Mouse (Mus musculus) neural tube, embryonic 12.5 days (tissue): ENCODE measurements around the gene Smco2. TPM values are rescaled to one million over a fixed set of nuclear protein-coding genes. Genes with fewer than 3 reads are reported as not detected.
"Not testable (repeated sequence)": the region's sequence is repeated elsewhere in the genome, so short reads cannot be mapped to it uniquely, and the experiment has no call there.

Experiments
- ATAC-seq: fragments of 200-750 bp; cut with Nextera tagmentation; 2 replicates; pipeline ENCODE4 v1.8.0; 2017; ENCODE audit warnings: low read depth, mild to moderate bottlenecking, moderate TSS enrichment, moderate library complexity; ENCODE audit not compliant: low FRiP score
- H3K27ac ChIP-seq: fragments of 300-500 bp; sonication (generic); 2 replicates; pipeline ENCODE4 v1.5.1; 2016
- H3K27me3 ChIP-seq: fragments of 300-500 bp; sonication (generic); replicated peaks from 2 replicates; pipeline ENCODE4 v1.6.1; 2016; ENCODE audit warnings: mild to moderate bottlenecking
- H3K36me3 ChIP-seq: fragments of 300-500 bp; sonication (generic); 2 replicates; pipeline ENCODE4 v1.6.1; 2016; ENCODE audit warnings: mild to moderate bottlenecking
- H3K4me1 ChIP-seq: fragments of 300-500 bp; sonication (generic); 2 replicates; pipeline ENCODE4 v1.6.1; 2016
- H3K4me2 ChIP-seq: fragments of 300-500 bp; sonication (generic); replicated peaks from 2 replicates; pipeline ENCODE4 v1.6.1; 2016; ENCODE audit warnings: mild to moderate bottlenecking
- H3K4me3 ChIP-seq: fragments of 300-500 bp; sonication (generic); 2 replicates; pipeline ENCODE4 v1.5.1; 2016
- H3K9ac ChIP-seq: fragments of 300-500 bp; sonication (generic); 2 replicates; pipeline ENCODE4 v1.6.1; 2016; ENCODE audit warnings: mild to moderate bottlenecking
- H3K9me3 ChIP-seq: fragments of 300-500 bp; sonication (generic); 2 replicates; pipeline ENCODE4 v1.6.1; 2016; ENCODE audit warnings: mild to moderate bottlenecking
- WGBS: fragments of 180-500 bp; shearing (Covaris S2); methylation state at CpG from one replicate; pipeline ENCODE4 v1.1.7; 2016; 5-methylcytosine and 5-hydroxymethylcytosine counted together
- polyA plus RNA-seq: library from polyadenylated mRNA; unstranded; fragments of >200 nt; fragmentation: Nextera tagmentation; extraction: Ambion mirVana; gene quantifications from 2 replicates; pipeline ENCODE4 v1.2.1, GENCODE M21; 2016

Smco2 gene
- polyA plus RNA-seq, 1 experiment from 2014 or later = not detected

DNA sequence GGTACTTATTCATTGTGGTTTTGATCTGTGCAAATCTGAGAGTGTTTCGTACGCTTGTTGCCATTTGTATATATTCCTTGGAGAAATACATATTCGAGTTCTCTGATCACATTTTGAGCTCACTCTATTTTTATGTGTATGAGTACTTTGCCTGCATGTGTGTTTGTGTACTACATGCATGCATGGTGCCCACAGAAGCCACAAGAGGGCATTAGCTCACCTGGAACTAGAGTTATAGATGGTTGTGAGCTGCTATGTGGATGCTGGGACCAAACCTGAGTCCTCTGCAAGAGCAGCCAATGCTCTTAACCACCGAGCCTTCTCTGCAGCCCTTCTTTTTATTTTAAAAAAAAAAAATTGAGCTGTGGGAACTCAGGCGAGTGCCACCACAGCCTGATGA, 11.5 kb upstream of the Smco2 start:
- H3K9me3 ChIP-seq = no peaks in the 10 kb centered on the region
- no peak for ATAC-seq
- H3K4me2 ChIP-seq = no peak overlapping the region
- H3K27me3 ChIP-seq = no peaks in the 10 kb centered on the region
- H3K9ac ChIP-seq = no peak overlapping the region
- WGBS = 90% methylated on average over 5 of the region's 5 CpGs
- H3K27ac ChIP-seq = no peak overlapping the region
- H3K4me1 ChIP-seq = no peaks in the 10 kb centered on the region
- no peak overlapping the region for H3K4me3 ChIP-seq
- no peaks in the 10 kb centered on the region for H3K36me3 ChIP-seq

- Histone ChIP-seq H3K9ac (no peak overlapping the region), H3K27me3 (no peaks in the 10 kb centered on the region), H3K4me3 (no peak overlapping the region), H3K4me2 (no peak overlapping the region), H3K36me3 (no peaks in the 10 kb centered on the region), H3K4me1 (no peaks in the 10 kb centered on the region), H3K27ac (no peak overlapping the region), H3K9me3 (no peaks in the 10 kb centered on the region)
- ATAC-seq = no peak
- WGBS = 88% methylated on average over 4 of the region's 4 CpGs
Measured at GRCm38 (mm10) chr6:146838863-146839262, 11.0 kb upstream of the Smco2 start.

DNA sequence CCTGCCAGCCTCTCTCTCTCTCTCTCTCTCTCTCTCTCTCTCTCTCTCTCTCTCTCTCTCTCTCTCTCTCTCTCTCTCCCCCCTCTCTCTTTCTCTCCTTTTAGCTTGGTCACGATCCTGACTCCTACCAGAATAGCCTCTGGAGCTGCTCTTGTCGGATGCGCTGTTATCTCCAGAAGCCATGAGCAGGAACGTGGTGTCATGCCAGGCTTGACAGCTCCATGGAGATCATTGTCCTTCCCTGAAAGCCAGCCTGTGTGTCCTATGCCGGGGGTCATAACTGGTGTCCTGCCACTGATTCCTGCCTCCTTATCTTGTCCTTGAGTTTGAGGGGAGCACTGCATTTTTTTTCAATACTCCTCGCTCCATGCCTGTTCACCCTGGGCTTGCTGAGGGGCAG, 5.0 kb upstream of the Smco2 start:
- Histone ChIP-seq H3K27ac (no peak overlapping the region), H3K27me3 (no peaks in the 10 kb centered on the region), H3K4me1 (no peaks in the 10 kb centered on the region), H3K4me2 (no peak overlapping the region), H3K9ac (no peak overlapping the region), H3K4me3 (no peak overlapping the region), H3K36me3 (no peaks in the 10 kb centered on the region), H3K9me3 (no peaks in the 10 kb centered on the region)
- no peak for ATAC-seq
- WGBS = 84% methylated on average over 6 of the region's 6 CpGs

- WGBS = 76% methylated on average over 5 of the region's 5 CpGs
- Histone ChIP-seq H3K4me3 (no peak overlapping the region), H3K27ac (no peak overlapping the region), H3K9me3 (no peaks in the 10 kb centered on the region), H3K36me3 (no peaks in the 10 kb centered on the region), H3K9ac (no peak overlapping the region), H3K27me3 (no peaks in the 10 kb centered on the region), H3K4me2 (no peak overlapping the region), H3K4me1 (no peaks in the 10 kb centered on the region)
- no peak for ATAC-seq
Measured at GRCm38 (mm10) chr6:146845347-146845746, 4.6 kb upstream of the Smco2 start.

DNA sequence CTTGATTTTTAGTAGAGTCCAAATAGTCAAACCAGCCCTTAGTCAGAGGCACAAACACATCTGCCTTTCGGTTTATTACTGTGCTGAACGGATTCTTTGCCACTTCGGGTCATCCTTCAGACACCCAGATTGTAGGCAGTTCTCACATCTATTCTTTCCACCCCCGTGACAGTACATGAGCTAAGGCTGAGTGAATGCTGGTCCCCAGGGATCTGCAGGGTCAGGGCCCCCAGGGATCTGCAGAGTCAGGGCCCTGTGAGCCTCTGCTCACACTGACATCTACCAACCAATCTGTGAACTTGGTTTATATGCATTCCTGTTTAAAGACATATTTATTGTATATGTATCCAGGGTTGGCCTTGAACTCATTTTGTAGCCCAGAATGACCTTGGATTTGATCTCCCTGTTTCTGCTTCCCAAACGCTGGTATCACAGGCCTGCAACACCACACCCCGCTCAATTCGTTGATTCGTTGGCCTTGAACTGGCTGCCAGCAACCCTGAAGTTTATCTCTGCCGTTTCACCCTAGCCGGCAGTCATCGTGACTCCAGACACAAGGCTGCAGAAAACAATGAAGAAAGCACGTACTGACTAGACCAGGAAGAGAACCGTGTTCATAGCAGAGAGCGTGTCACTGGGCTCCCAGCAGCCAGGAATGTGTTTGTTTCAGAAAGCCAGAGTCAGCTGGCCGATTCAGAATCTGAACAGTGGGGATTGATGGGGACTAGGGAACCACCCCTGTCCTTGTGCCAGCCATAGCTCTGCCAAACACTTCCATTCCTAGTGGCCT, 3.7 kb upstream of the Smco2 start:
- no peaks in the 10 kb centered on the region for H3K27me3 ChIP-seq
- H3K9me3 ChIP-seq = no peaks in the 10 kb centered on the region
- H3K9ac ChIP-seq = no peak overlapping the region
- no peak for ATAC-seq
- no peak overlapping the region for H3K4me2 ChIP-seq
- no peaks in the 10 kb centered on the region for H3K4me1 ChIP-seq
- no peak overlapping the region for H3K27ac ChIP-seq
- WGBS = 81% methylated on average over 15 of the region's 15 CpGs
- no peak overlapping the region for H3K4me3 ChIP-seq
- H3K36me3 ChIP-seq = no peaks in the 10 kb centered on the region

GRCm38 (mm10) chr6:146847402-146847801, 2.5 kb upstream of the Smco2 start:
- H3K4me2 ChIP-seq = no peak overlapping the region
- ATAC-seq = no peak
- WGBS = 81% methylated on average over 3 of the region's 3 CpGs
- no peaks in the 10 kb centered on the region for H3K36me3 ChIP-seq
- no peaks in the 10 kb centered on the region for H3K9me3 ChIP-seq
- H3K4me3 ChIP-seq = no peak overlapping the region
- no peaks in the 10 kb centered on the region for H3K27me3 ChIP-seq
- no peaks in the 10 kb centered on the region for H3K4me1 ChIP-seq
- no peak overlapping the region for H3K27ac ChIP-seq
- no peak overlapping the region for H3K9ac ChIP-seq

DNA sequence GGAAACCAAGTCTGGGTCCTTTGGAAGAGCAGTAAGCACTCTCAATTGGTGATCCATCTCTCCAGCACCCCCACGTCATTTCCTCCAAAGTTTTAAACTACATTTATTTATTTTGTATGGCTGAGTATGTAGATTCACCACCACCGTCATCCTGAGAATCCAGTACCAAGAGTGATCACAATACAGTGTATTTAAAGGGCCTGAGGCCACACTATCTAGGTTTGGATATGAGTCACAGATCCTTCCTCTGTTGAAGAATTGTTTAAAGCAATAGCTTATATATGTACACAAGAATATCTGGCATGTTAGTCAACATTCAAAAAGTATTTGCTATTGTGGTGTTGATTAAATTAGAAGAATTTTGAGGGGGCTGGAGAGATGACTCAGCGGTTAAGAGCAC, 1.6 kb upstream of the Smco2 start:
- Histone ChIP-seq H3K36me3 (no peaks in the 10 kb centered on the region), H3K4me1 (no peaks in the 10 kb centered on the region), H3K9ac (no peak overlapping the region), H3K4me3 (no peak overlapping the region), H3K9me3 (no peaks in the 10 kb centered on the region), H3K27ac (no peak overlapping the region), H3K27me3 (no peaks in the 10 kb centered on the region), H3K4me2 (no peak overlapping the region)
- no peak for ATAC-seq
- 91% methylated on average over 3 of the region's 3 CpGs for WGBS

DNA sequence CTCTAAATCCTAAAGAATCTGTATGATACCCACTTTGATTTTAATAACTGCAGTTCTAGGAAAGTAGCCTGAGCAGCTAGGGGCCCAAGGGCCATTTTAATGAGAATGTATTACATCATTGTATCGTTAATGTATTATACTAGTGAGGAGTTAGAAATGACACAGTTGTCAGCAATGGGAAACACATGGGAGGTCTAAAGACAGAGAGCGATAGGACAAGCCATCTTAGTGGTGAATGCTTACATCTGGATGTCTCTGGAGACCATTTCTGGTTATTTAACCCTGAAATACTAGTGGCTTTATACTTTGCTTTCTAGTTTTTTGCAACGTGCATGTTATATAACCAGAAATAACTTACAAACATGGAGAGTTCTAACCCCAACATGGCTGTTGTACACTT, 2.0 kb downstream of the Smco2 start:
- Histone ChIP-seq H3K36me3 (no peaks in the 10 kb centered on the region), H3K27ac (no peak overlapping the region), H3K9me3 (no peaks in the 10 kb centered on the region), H3K27me3 (no peaks in the 10 kb centered on the region), H3K9ac (no peak overlapping the region), H3K4me1 (no peaks in the 10 kb centered on the region), H3K4me2 (no peak overlapping the region), H3K4me3 (no peak overlapping the region)
- ATAC-seq = no peak
- 81% methylated on average over 3 of the region's 3 CpGs for WGBS

DNA sequence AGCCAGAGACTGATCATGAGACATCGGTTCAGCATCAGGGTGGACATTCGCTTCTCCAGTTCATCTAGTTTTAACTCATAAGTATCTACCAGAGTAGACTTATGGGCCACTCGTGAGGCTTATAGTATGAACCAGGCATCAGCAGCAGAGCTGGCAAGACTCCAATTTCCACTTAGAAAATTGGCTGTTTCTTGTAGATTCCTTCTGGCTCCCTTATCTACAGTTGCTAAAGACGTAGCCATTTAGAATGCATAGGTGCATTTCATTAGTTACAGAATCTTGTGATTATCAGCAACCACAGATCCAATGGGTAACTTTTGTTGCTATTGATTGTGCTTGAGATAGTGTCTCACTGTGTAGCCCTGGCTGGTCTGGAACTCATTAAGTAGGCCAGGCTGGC, 2.8 kb downstream of the Smco2 start:
- Histone ChIP-seq H3K27me3 (no peaks in the 10 kb centered on the region), H3K9me3 (no peaks in the 10 kb centered on the region), H3K4me2 (no peak overlapping the region), H3K9ac (no peak overlapping the region), H3K4me1 (no peaks in the 10 kb centered on the region), H3K27ac (no peak overlapping the region), H3K4me3 (no peak overlapping the region), H3K36me3 (no peaks in the 10 kb centered on the region)
- 90% methylated on average over 4 of the region's 4 CpGs for WGBS
- ATAC-seq = no peak

GRCm38 (mm10) chr6:146855185-146855584, 5.3 kb downstream of the Smco2 start:
- no peak for ATAC-seq

DNA sequence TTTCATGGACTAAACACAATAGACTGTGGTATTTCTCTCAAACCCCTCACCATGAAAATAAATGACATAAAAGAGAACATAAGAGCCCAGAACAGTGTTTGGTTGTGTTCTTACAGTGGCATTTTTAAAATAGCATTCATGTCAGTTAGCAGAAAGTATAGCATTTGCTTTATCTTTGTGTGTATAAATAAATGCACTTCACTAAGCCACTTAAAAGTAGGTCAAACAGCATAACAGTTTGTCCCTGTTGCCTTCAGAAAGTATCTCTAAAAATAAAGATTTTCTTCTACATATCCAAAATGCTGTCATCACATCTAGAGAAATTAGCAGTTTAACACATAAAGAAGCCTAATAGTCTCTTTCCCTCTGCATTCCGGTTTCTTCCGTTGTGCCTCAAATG, 7.5 kb downstream of the Smco2 start:
- Histone ChIP-seq H3K27me3 (no peaks in the 10 kb centered on the region), H3K9me3 (no peaks in the 10 kb centered on the region), H3K27ac (no peak overlapping the region), H3K36me3 (no peaks in the 10 kb centered on the region), H3K9ac (no peak overlapping the region), H3K4me1 (no peaks in the 10 kb centered on the region), H3K4me2 (no peak overlapping the region), H3K4me3 (no peak overlapping the region)
- no peak for ATAC-seq
- 98% methylated on average over 2 of the region's 2 CpGs for WGBS

More at GRCm38 (mm10) chr6:146855185-146855584, 5.3 kb downstream of the Smco2 start:
- Histone ChIP-seq H3K4me3 (no peak overlapping the region), H3K36me3 (no peaks in the 10 kb centered on the region), H3K9me3 (no peaks in the 10 kb centered on the region), H3K9ac (no peak overlapping the region), H3K4me2 (no peak overlapping the region), H3K27ac (no peak overlapping the region), H3K4me1 (no peaks in the 10 kb centered on the region), H3K27me3 (no peaks in the 10 kb centered on the region)
- WGBS = 95% methylated on average over 9 of the region's 9 CpGs

GRCm38 (mm10) chr6:146863154-146863553, 13.2 kb downstream of the Smco2 start:
- H3K36me3 ChIP-seq = no peaks in the 10 kb centered on the region
- H3K9ac ChIP-seq = no peak overlapping the region
- no peaks in the 10 kb centered on the region for H3K27me3 ChIP-seq
- no peak overlapping the region for H3K27ac ChIP-seq
- no peak overlapping the region for H3K4me2 ChIP-seq
- no peaks in the 10 kb centered on the region for H3K4me1 ChIP-seq
- no peaks in the 10 kb centered on the region for H3K9me3 ChIP-seq
- no peak overlapping the region for H3K4me3 ChIP-seq
- ATAC-seq = no peak
- WGBS = 91% methylated on average over 2 of the region's 2 CpGs

GRCm38 (mm10) chr6:146864370-146864769, 14.5 kb downstream of the Smco2 start:
- H3K4me3 ChIP-seq, H3K27me3 ChIP-seq, H3K9me3 ChIP-seq, H3K27ac ChIP-seq, ATAC-seq, H3K4me1 ChIP-seq, H3K36me3 ChIP-seq, H3K9ac ChIP-seq, H3K4me2 ChIP-seq: not testable (repeated sequence)
- 89% methylated on average over 3 of the region's 5 CpGs for WGBS
